Mouse (Mus musculus): Measurements from ENCODE around the gene Prg3.

The Prg3 gene

GRCm38 (mm10) chr2:85037047-85038026 lies 49.3 kb downstream of the Prg3 start, which contains the start of the genes Ssrp1 and P2rx3:
TSS of gene Ssrp1 (plus strand) at chr2:85037234.
TSS of gene P2rx3 (minus strand) at chr2:85037462.
- intact Hi-C loops (cut with DNase I): no loop called here

GRCm38 (mm10) chr2:85038336-85038735 lies 50.3 kb downstream of the Prg3 start:
- intact Hi-C loops (cut with DNase I): no loop called here

All from adrenal gland (tissue).